Mouse (Mus musculus) MEL (cell line): ENCODE measurements around the gene Zbtb46.

Source experiments
- MAX ChIP-seq: IDR thresholded peaks from 2 replicates; pipeline ENCODE4 v1.6.1; 2011; ENCODE audit warnings: low read length, improper control_type of control experiment
- MYB ChIP-seq: IDR thresholded peaks from 2 replicates; pipeline ENCODE4 v1.6.1; 2011; ENCODE audit warnings: mild to moderate bottlenecking, low read depth, low read length, improper control_type of control experiment
- POLR2A ChIP-seq, 2 experiments: IDR thresholded peaks; 2 replicates each; pipeline ENCODE4 v1.6.1; 2011 to 2012; ENCODE audit warnings: low read length in 2 of 2, mild to moderate bottlenecking in 2 of 2, control low read depth in 1 of 2, improper control_type of control experiment in 1 of 2, low read depth in 1 of 2, moderate library complexity in 1 of 2; ENCODE audit not compliant: control insufficient read depth in 1 of 2, insufficient read depth in 1 of 2, poor library complexity in 1 of 2
- POLR2AphosphoS5 ChIP-seq: IDR thresholded peaks from 2 replicates; pipeline ENCODE4 v1.6.1; 2012; ENCODE audit warnings: low read depth, borderline replicate concordance, mild to moderate bottlenecking, inconsistent platforms, low read length, moderate library complexity, mixed read lengths
- SMC3 ChIP-seq: IDR thresholded peaks from 2 replicates; pipeline ENCODE4 v1.6.1; 2011; ENCODE audit warnings: low read depth, low read length, improper control_type of control experiment
- ZKSCAN1 ChIP-seq: IDR thresholded peaks from 2 replicates; pipeline ENCODE4 v1.6.1; 2012; ENCODE audit warnings: low read depth, mild to moderate bottlenecking, inconsistent platforms, low read length, improper control_type of control experiment, moderate library complexity

GRCm38 (mm10) chr2:181363946-181364345 lies 95.3 kb downstream of the Zbtb46 start:
- TF ChIP-seq ZKSCAN1 (no peak), SMC3 (no peak), POLR2AphosphoS5 (no peak), POLR2A (IDR thresholded peaks at IDR 0.05; ENCODE audit: control insufficient read depth in 1 of 2, insufficient read depth in 1 of 2, low read depth in 1 of 2, low read length in 2 of 2, poor library complexity in 1 of 2) (no peak), MAX (no peak), MYB (no peak)
